Mouse (Mus musculus): ENCODE measurements around the gene Kif14.

DNA sequence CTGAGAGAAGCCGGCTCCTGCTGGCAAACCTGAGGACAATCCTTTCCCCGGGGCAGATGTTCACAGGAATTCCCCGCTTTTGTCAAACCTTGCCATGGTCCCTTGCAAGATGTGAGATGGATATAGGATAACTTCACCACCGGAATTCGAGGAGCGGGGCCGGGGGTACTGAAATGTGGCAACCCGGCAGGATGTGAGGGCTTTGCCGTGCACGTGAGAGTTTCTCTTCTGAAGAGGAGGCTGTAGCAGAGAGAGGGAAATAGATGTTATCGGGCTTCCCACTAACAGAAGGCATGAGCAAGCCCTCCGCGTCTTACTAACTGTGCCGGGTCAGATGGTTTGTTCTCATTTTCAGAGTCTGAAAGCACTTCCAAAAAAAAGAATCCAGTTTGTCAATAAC lies 113.2 kb downstream of the Kif14 start:
- TF ChIP-seq SMC3 (IDR thresholded peaks at IDR 0.05; ENCODE audit: low read depth, low read length), result no peak
- TF ChIP-seq CTCF (IDR thresholded peaks at IDR 0.05 in 2 of 3, conservative IDR thresholded peaks at IDR 0.05 in 1 of 3; ENCODE audit: control insufficient read depth in 1 of 3, insufficient read depth in 1 of 3, low read depth in 2 of 3, low read length in 3 of 3, poor library complexity in 1 of 3, severe bottlenecking in 1 of 3), result no peak
- peak; percentile 68; the same call in 1 of the 2 replicates for TF ChIP-seq MYC (IDR thresholded peaks at IDR 0.05; ENCODE audit: low read depth, low read length)
- no peak for TF ChIP-seq USF2 (IDR thresholded peaks at IDR 0.05; ENCODE audit: borderline replicate concordance in 1 of 2, insufficient read depth in 1 of 2, low read depth in 1 of 2, low read length in 2 of 2)
- TF ChIP-seq E2F4 (IDR thresholded peaks at IDR 0.05; ENCODE audit: borderline replicate concordance, low read depth, low read length), result no peak; the same call in 1 of the 2 replicates
- TF ChIP-seq BHLHE40 (IDR thresholded peaks at IDR 0.05; ENCODE audit: borderline replicate concordance, low read depth, low read length), result peak; percentile 96
- TF ChIP-seq GABPA (IDR thresholded peaks at IDR 0.05; ENCODE audit: low read depth, low read length), result no peak
- no peak for TF ChIP-seq POLR2AphosphoS2 (IDR thresholded peaks at IDR 0.05; ENCODE audit: low read length)
- TF ChIP-seq POLR2A (IDR thresholded peaks at IDR 0.05; ENCODE audit: control insufficient read depth in 1 of 2, insufficient read depth in 1 of 2, low read depth in 1 of 2, low read length in 2 of 2, poor library complexity in 1 of 2), result peak; percentile 32 to 33; a peak in 2 of 4 replicates
- no peak for TF ChIP-seq TAL1 (IDR thresholded peaks at IDR 0.05; ENCODE audit: low read length)
- no peak for TF ChIP-seq ZC3H11A (IDR thresholded peaks at IDR 0.05; ENCODE audit: low read depth, low read length)
